Mouse (Mus musculus): ENCODE measurements around the gene Mob2.

GRCm38 (mm10) chr7:142071717-142072116, 10.9 kb upstream of the Mob2 start:
- TF ChIP-seq POLR2A (IDR thresholded peaks at IDR 0.05; ENCODE audit: borderline replicate concordance, low read depth, low read length) (no peak), CTCF (IDR thresholded peaks at IDR 0.05; ENCODE audit: low read depth, low read length) (no peak)
